Mouse (Mus musculus) cerebellum, adult 9-10 months (tissue): ENCODE measurements around the gene Elmo1.

Experiments
- DNase-seq: peaks from one replicate; pipeline ENCODE4 v3.0.0; 2022

Elmo1 gene

DNA sequence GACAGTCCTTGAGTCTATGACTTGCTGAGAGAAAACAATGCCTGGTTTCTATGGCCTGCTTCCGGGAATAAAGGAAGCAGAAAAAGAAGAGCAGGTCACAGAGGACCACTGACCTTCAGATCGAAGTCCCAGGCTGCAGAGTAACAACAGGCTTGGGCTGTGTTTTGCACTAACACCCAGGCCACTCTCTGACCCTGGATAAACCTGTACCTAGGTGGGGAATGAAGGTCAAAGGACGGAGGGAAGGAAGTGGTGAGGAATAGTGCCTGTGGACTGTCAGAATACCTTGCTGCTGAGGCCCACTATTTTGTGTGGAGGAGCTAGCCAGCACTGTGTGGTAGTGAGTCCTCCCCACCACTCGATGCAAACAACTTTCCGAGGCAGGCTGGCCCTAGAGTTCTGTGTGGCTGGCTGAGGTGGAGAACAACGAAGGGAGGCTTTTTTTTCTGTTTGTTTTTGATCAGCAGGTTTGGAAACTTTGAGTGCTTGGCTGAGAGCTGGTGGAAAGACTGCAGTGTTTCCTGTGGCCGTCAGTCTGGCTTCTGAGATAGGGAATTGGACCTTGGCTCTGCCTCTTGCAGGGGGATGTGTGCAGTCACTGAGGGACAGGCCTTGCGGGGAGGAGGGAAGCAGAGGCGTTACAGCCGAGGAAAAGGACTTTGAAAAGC, 83.7 kb downstream of the Elmo1 start:
- no peak for DNase-seq

DNA sequence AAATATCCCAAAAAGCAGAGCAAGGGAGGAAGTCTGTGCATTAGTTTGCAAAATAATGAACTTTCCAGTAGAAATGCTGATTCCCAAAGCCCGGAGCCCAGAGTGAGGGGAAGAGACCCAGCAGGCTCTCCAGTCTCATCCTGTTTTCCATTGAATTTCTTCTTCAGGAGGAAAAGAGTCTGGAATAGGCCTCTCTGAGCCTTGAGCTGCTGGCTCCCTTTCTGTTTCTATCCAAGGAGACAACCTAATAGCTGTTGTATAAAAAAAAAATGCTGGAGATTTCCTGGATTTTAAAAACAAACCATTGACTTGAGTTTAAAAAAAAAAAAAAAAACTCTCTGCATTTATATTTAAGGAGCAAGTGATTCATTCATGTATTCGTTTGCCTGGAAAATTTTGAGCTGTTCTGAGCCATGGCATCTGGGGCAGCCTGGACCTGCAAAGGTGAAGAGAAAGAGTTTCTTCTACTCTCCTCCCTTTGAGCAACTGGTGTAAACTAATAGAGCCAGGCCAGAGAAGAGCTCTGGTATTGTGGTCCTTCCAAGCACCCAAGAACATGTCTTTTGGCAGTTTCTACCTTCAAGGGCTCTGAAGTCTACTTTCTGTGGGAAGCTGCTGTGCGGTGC, 84.4 kb downstream of the Elmo1 start:
- no peak for DNase-seq

DNA sequence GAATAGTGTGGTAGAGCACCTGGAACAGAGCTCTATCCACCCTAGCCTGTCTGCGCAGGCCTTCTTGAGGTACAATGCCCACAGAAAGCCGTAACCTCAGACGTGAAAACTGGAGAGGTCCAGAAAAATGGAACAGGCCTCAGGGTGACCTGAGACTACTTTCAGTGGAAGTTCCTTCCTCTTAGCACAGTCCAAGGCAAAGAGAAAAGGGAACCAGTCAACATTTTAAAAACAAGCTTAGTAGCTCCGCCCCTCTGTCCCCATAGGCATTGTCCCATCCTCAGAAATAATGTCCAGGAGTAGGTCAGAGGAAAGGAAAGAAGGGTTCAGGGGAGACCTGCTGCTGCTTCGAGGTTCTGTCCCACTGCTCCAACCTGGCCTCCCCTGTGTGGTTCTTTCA, 90.3 kb downstream of the Elmo1 start:
- no peak for DNase-seq

DNA sequence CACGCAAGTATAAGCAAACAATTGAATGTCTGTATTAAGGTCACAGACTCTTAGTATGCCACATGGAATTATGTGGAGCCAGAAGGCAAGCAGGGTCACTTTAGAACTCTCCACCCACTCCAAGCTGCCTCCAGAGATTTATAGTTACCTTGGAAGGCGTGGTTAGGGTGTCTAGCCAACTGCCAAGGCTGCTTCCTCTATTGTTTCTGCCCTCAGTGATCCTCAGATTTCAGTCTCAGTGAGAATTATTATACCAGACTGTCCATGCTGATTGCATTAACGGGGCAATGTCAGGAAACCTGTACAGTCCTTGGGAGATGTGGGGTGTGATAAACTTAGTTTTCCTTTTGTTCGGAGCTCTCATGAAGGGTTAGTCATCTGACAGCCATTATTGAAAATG, 90.9 kb downstream of the Elmo1 start:
- DNase-seq = no peak

DNA sequence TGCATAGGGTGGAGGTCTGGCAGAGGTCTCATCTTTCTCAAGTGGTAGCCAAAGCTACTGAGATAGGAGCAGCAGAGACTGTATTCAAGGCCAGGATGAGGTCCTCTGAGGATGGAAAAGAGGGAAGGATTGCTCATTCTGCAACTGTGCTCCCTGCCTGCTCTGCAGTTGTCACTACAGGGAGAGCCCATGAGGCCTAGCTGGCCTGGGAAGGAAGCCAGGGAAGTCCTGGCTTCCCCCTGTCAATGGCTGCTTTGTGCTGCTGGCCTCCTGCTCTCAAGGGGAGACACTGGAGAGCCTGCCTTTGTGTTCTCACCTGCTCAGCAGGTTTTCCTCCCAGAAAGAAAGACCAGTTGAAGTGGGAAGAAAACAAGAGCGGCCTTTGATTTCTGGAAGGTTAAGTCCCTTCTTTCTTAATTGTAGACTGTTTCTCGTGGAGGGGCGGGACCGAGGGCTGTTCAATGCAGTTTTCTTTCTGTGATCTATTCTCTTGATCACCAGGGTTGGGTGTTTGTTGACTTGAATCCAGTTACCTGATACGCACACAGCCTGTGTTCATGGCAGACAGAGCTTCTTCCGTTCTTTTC, 91.9 kb downstream of the Elmo1 start:
- no peak for DNase-seq

DNA sequence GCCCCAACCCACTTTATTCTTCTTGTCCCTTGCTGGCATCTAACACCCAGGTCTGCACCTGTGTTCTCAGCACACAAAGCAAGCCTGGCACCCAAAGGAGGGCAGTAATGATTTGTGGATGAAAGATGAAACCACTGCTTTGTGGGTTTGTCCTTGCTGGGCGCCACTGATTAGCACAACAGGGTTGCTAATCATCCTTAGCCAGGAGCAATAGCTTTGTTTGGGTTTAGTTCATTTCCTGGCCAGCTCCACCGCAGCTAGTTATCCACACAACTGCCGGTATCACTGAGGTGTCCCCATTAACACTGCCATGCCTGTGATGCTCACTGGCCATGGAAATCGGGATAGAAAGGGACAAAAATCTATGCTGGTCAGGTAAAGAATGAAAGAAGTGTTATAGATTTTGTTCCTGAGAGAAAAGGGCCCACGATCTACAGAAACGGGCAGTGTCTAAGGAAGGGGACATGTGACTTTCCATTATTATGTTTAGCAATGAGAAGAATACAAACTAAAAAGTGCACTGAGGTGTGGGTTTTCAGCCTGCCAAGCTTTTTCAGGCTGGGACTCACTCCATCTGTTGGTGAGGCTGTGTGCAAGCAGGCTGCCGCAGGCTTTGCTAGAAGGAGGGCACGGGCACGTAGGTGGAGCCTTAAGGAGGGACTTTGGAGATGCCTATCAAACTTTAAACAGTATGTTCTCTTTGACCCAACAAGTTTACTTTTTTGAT, 93.3 kb downstream of the Elmo1 start:
- peak; percentile 14 for DNase-seq

DNA sequence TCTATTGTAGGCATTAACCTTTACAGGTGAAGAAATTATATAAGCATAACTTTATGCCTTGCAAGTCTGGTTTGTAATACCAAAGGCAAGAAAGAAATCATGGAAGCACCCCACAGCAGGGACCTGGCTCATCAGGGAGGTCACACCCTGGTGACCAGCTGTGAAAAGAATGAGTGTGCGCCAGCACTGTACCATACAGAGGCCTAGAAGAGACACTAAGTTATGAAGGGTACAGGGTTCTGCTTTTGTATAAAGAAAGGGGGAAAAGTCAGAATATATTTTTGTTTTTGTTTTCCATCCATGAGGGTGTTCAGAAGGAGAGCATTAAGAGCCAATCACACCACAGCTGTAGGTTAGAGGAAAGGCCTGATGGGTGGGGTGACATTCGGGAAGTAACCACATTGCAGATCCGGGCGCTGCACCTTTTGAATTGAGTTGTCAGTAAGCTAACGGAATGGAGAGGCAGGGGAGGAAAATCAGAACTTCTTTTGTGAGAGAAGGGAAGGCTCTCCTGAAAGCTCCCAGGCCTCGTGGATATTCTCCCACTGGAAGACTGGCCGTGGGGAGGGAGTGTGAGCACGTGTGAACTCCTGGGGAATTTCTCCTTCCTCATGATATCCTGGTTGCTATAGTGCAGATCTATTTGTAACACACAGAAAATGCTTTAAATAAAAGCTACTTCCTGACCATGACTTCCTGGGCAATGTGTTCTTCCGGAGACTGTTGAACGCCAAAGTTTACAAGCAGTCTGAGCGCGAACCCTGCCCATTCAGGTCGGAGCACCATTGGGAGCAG, 94.0 kb downstream of the Elmo1 start:
- DNase-seq = no peak

GRCm38 (mm10) chr13:20185034-20185846, 94.8 kb downstream of the Elmo1 start:
- DNase-seq = no peak

DNA sequence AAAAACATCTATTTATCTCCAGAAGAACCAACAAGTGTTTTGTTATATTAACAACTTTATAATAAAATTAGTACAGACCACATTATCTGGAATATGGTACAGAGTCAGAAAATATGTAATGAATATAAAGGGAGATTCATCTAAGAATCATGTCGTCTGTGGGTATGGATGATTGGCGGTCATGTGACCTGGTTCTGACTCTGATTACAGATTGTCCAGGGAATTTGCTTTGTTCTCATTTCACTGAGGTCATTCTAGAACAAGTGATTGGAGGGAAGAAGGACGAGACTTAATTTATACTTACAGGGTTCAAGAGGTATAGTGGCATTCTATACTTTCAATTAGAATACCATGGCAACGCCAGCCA, 95.4 kb downstream of the Elmo1 start:
- DNase-seq = no peak

GRCm38 (mm10) chr13:20187647-20188046, 97.3 kb downstream of the Elmo1 start:
- no peak for DNase-seq

DNA sequence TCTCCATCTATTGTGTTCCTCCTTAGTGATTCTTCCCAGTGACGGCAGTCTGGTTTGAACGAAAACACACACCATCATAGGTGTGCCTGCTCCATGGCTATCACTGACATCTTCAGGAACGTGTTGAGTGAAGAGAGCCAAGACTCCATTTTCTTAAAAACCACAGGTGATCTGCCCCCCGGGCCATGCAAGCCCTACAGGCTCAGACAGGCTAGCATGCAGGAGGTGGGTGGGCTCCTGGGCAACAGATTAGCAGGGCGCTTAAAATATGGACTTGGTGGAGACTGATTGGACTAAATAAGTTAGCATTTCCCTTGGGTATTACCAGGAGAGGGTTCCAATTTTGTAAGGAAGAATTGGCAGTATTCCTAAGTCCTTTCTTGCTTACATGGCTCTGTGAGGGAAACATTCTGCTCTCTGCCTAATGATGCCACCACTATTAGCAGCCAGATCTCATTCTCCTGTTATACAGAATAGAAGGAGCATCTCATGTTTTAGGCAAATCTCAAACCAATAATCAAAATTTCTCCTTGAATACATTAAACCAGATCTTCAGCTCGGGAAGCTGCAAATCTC, 101.7 kb downstream of the Elmo1 start:
- DNase-seq = no peak

DNA sequence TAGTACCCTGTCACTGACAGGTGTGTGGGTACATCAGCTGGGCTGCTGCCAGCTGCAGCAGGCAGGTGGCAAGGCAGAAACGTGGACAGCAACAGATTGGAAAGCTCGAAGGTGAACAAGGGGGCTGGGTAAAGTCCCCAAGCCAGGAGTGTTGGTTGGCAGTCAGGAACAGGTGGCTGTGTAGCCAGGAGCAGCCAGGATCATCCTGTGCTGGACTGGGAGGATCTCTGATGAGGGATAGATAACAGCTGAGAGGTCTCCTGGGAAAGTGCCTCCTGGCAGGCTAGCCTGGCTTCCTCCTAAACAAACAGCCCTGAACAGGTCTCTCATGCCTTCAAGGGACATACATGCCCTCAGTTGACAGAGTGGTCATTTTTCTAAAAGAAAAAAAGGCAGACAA, 110.2 kb downstream of the Elmo1 start:
- no peak for DNase-seq

DNA sequence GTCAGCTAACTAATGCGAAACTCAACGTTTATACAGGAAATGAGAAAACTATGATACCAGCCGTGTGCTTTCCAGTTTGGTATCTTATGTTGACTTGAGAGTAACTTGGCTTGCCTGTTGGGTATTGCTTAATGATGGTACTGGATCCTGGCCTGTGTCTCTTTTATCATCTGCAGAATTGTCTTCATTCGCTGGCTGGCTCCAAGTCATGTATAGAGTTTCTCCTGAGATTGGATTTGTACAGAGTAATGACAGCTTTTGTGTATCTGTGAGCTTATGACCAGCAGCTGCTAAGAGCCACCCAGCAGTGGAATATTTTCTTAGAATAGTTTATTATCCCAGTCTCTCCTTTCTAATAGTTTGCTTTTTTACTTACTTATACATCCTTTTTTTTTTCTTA, 112.2 kb downstream of the Elmo1 start:
- no peak for DNase-seq

DNA sequence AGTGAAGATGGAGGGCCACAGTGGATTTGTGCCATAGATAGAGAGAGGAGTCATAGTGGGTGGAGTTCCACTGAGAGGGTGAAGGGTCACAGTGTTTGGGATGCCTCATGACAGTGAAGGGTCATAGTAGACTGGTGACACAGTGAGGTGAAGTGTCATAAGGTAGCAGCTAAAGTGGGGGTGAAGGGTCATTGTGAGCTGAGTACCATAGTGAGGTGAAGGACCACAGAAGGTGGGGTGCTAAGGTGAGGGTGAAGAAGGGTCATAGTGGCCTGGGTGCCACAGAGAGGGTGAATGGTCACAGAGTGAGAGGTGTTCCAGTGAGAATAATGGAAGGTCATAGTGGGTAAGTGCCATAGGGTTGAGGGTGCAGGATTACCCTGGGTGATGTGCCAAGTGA, 113.8 kb downstream of the Elmo1 start:
- no peak for DNase-seq

GRCm38 (mm10) chr13:20205007-20205745, 114.8 kb downstream of the Elmo1 start:
- DNase-seq = no peak

DNA sequence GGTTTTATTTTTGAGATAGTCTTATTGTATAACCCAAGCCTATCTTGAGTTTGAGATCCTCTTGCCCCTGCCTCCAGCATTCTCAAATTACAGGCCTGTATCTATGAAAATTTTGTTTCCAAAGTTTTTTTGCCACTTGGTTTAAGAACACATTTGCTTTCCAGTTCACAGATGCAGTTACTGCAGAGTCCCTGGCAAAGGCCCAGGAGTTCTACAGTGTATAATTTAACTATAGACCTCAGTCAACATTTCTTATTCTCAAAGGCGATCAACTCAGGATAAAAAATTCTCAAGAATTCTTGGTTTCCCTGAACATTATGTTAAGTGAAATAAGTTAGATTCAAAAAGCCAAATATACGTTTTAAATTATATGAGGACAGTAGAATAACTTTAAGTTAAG, 115.3 kb downstream of the Elmo1 start:
- DNase-seq = no peak

- DNase-seq = no peak
Observed at GRCm38 (mm10) chr13:20207126-20207525, 116.7 kb downstream of the Elmo1 start.

DNA sequence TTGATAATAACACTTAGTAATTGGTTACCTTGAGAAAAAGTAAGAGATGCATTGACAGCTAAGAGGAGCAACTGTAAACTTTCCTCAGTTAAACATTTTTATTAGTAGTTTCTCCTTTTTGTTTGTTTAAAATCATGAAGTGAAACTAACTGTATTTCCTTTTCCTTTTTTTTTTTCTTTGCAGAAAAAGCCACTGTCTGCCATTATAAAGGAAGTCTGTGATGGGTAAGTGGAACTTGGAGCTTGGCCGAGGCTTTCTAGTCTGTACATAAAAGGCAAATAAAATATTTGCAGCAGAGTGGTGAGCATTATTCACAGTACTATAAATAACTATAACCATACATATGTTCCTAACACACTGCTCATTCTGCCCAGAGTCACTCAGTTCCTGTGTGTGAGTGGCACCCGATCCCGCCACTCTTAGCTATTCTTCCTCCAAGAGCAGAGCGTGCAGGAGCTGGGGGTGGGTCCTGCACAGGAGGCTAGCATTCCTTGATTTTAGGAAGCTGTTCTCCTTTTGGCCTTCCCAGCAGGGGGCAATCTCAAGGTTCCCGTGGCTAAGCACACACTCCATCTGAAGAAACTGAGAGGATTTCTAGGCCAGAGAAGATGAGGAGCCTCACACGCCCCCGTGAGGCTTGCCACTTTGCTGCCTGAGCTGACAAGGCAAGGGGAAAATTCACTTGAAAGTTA, 117.7 kb downstream of the Elmo1 start:
- DNase-seq = no peak

DNA sequence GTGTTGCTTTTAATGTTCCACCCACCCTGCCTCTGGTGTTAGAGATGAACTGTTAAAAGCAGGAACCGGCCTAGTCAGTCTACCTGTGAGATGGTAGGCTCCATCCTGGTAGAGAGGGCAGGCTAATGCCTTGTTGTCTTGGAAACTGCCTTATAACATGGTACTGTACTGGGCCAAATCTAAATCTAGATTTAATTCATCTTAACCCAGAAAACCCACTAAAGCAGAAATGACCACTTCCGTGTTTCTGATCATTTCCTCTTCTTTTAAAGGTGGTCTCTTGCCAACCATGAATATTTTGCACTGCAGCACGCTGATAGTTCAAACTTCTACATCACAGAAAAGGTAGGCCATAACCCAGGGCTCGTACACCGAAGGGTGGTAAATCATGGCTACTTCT, 118.5 kb downstream of the Elmo1 start:
- DNase-seq = no peak

DNA sequence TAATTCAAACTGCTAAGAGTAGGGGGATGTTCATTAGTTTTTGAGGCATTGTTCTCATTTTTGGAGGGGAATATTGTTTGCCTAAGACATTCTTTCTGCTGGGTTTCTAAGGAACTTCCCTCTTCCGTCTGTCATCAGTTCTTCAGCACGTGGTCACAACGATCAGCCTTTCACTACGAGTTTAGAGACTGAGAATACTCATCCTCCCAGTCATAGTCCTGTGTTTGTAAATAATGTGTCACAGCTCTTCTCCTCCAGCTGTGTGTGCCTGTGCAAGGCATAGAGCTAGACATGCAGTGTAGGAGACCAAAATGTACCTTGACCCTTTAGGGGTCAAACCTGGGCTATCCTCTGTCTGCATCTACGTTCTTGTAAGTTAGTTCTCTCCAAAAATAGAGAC, 121.4 kb downstream of the Elmo1 start:
- DNase-seq = no peak

GRCm38 (mm10) chr13:20212665-20213064, 122.3 kb downstream of the Elmo1 start:
- no peak for DNase-seq
